17 mouse cellular contexts compared by ENCODE assay signal in the genomic region with DNA sequence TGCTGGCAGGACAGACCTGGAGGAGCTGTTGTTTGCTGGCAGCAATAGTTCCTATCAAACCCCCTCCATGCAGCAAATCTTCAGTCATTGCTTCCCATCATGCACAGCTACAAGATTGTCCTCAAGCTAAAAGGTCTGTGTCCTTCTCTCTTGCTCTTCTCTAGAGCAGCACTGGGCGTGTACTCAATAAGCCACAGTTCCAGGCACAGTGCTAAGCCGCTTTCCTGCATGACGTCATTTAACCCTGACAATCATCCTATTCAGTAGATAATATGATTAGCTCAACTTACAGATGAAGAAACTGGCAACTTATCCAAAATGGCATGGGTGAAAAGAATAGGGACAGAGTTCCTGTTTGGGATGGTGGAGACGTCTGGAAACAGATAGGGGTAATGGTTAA.
A peak's percentile ranks its signal among the peaks of the same experiment; 100 is the strongest.
DNase-seq lines count a peak whose midpoint lies in the region; ATAC-seq lines count a peak whose summit lies in the region.
"Had no signal": no experiment of that assay in that cellular context is flagged by ENCODE, and none has a peak within 500 bp of the region (broad histone marks: within the 10 kb centered on the region; RNA-seq: fewer than 3 reads in every experiment).

No protein-coding gene starts in this region.

- peaks cover 8% of the 10 kb centered on the region for H3K4me1 ChIP-seq in forebrain, embryonic 14.5 days (ENCODE audit: control insufficient read depth, insufficient read depth, low read length)
- peaks cover 12% of the 10 kb centered on the region; the same call in 1 of the 2 replicates for H3K4me1 ChIP-seq in forebrain, embryonic 10.5 days
- H3K4me1 ChIP-seq in hindbrain, embryonic 14.5 days (replicated peaks; ENCODE audit: control insufficient read depth, insufficient read depth, low read length): peaks cover 19% of the 10 kb centered on the region
- H3K4me1 ChIP-seq in neural tube, embryonic 14.5 days (ENCODE audit: control insufficient read depth, insufficient read depth, low read length): peaks cover 14% of the 10 kb centered on the region
- H3K4me1 ChIP-seq: limb, embryonic 10.5 days; liver, embryonic 13.5 days had no signal

- ATAC-seq in forebrain, embryonic 14.5 days: no peak
- ATAC-seq in hindbrain, embryonic 14.5 days (ENCODE audit: low FRiP score): no peak
- no peak for ATAC-seq in neural tube, embryonic 14.5 days (ENCODE audit: low read depth)
- ATAC-seq: lung, postnatal 0 days had no signal

- WGBS in forebrain, embryonic 14.5 days: 27% methylated on average over 4 of the region's 4 CpGs
- 41% methylated on average over 4 of the region's 4 CpGs for WGBS in forebrain, embryonic 10.5 days
- WGBS in hindbrain, embryonic 14.5 days: 61% methylated on average over 4 of the region's 4 CpGs
- WGBS in neural tube, embryonic 14.5 days: 55% methylated on average over 4 of the region's 4 CpGs

- H3K27ac ChIP-seq in forebrain, embryonic 14.5 days (ENCODE audit: low read depth, low read length): no peak overlapping the region
- H3K27ac ChIP-seq in forebrain, embryonic 10.5 days: no peak overlapping the region
- H3K27ac ChIP-seq in hindbrain, embryonic 14.5 days: peak overlapping the region; percentile 60; the same call in 1 of the 2 replicates
- peak overlapping the region; percentile 40; the same call in 1 of the 2 replicates for H3K27ac ChIP-seq in neural tube, embryonic 14.5 days (ENCODE audit: low read depth, low read length)
- H3K27ac ChIP-seq: limb, embryonic 10.5 days; liver, embryonic 13.5 days had no signal

- no peaks in the 10 kb centered on the region for H3K36me3 ChIP-seq in forebrain, embryonic 14.5 days (ENCODE audit: control insufficient read depth, insufficient read depth, low read length)
- H3K36me3 ChIP-seq in forebrain, embryonic 10.5 days (replicated peaks): no peaks in the 10 kb centered on the region
- H3K36me3 ChIP-seq in hindbrain, embryonic 14.5 days (replicated peaks; ENCODE audit: control insufficient read depth, insufficient read depth): no peaks in the 10 kb centered on the region
- H3K36me3 ChIP-seq in neural tube, embryonic 14.5 days (ENCODE audit: control insufficient read depth, insufficient read depth, low read length): no peaks in the 10 kb centered on the region
- H3K36me3 ChIP-seq: limb, embryonic 10.5 days; liver, embryonic 13.5 days had no signal

- H3K9me3 ChIP-seq in forebrain, embryonic 14.5 days (replicated peaks; ENCODE audit: control insufficient read depth, low read length): no peaks in the 10 kb centered on the region
- no peaks in the 10 kb centered on the region for H3K9me3 ChIP-seq in forebrain, embryonic 10.5 days
- no peaks in the 10 kb centered on the region for H3K9me3 ChIP-seq in hindbrain, embryonic 14.5 days (ENCODE audit: control insufficient read depth, low read length)
- no peaks in the 10 kb centered on the region for H3K9me3 ChIP-seq in neural tube, embryonic 14.5 days (ENCODE audit: control insufficient read depth, low read length)
- H3K9me3 ChIP-seq: limb, embryonic 10.5 days; liver, embryonic 13.5 days had no signal

- no peak overlapping the region for H3K4me3 ChIP-seq in forebrain, embryonic 14.5 days (ENCODE audit: low read depth, low read length)
- no peak overlapping the region for H3K4me3 ChIP-seq in forebrain, embryonic 10.5 days
- peak overlapping the region; percentile 39 for H3K4me3 ChIP-seq in hindbrain, embryonic 14.5 days (replicated peaks; ENCODE audit: low read length)
- H3K4me3 ChIP-seq in neural tube, embryonic 14.5 days (ENCODE audit: low read depth, low read length): peak overlapping the region; percentile 37
- H3K4me3 ChIP-seq: limb, embryonic 10.5 days; liver, embryonic 13.5 days had no signal

- H3K27me3 ChIP-seq in forebrain, embryonic 14.5 days (replicated peaks; ENCODE audit: control insufficient read depth, insufficient read depth, low read length): no peaks in the 10 kb centered on the region
- H3K27me3 ChIP-seq in forebrain, embryonic 10.5 days (ENCODE audit: poor library complexity, severe bottlenecking): peaks cover 28% of the 10 kb centered on the region
- H3K27me3 ChIP-seq in hindbrain, embryonic 14.5 days (ENCODE audit: control insufficient read depth, insufficient read depth, low read length): no peaks in the 10 kb centered on the region
- H3K27me3 ChIP-seq in neural tube, embryonic 14.5 days (ENCODE audit: control insufficient read depth, insufficient read depth, low read length): no peaks in the 10 kb centered on the region

- H3K9ac ChIP-seq in forebrain, embryonic 14.5 days (ENCODE audit: low read length): peak overlapping the region; percentile 6; the same call in 1 of the 2 replicates
- peak overlapping the region; percentile 72 for H3K9ac ChIP-seq in hindbrain, embryonic 14.5 days
- peak overlapping the region; percentile 60 for H3K9ac ChIP-seq in neural tube, embryonic 14.5 days (replicated peaks; ENCODE audit: low read depth, low read length)
- H3K9ac ChIP-seq: liver, embryonic 13.5 days had no signal

- peak overlapping the region; percentile 41 for H3K4me2 ChIP-seq in forebrain, embryonic 14.5 days (ENCODE audit: low read length)
- H3K4me2 ChIP-seq in hindbrain, embryonic 14.5 days (replicated peaks): peak overlapping the region; percentile 57
- peak overlapping the region; percentile 50 for H3K4me2 ChIP-seq in neural tube, embryonic 14.5 days (ENCODE audit: low read depth, low read length)
- H3K4me2 ChIP-seq: heart, embryonic 11.5 days; liver, embryonic 13.5 days had no signal

- DNase-seq in forebrain, embryonic 14.5 days (ENCODE audit: low spot score): no peak
- no peak for DNase-seq in forebrain, embryonic 10.5 days (ENCODE audit: extremely low spot score, low spot score)
- DNase-seq in 416B (ENCODE audit: low read depth): peak; percentile 30
- DNase-seq in hindbrain, embryonic 14.5 days (ENCODE audit: low spot score): peak; percentile 24
- no peak for DNase-seq in thymus, postnatal 0 days (ENCODE audit: low spot score)
- DNase-seq in thymus, postnatal 36 days: no peak
- DNase-seq in kidney, adult 9 months: no peak
- DNase-seq: adrenal gland, adult 8-10 months; B cell, adult 2 months; gastrocnemius, postnatal 36 days; liver, embryonic 13.5 days; right cerebral cortex, postnatal 4 days; thymus, postnatal 14 days had no signal

Comparison
In these comparisons a context has a peak if more than half of its experiments do, and no peak if none do; other contexts are left out.
1. DNase-seq: peak in 416B (single experiment) and hindbrain, embryonic 14.5 days (single experiment); none in forebrain, embryonic 14.5 days (single experiment), forebrain, embryonic 10.5 days (single experiment), thymus, postnatal 0 days (single experiment), thymus, postnatal 36 days (0 of 2) and kidney, adult 9 months (single experiment).
2. H3K27ac ChIP-seq: peak in hindbrain, embryonic 14.5 days (single experiment) and neural tube, embryonic 14.5 days (single experiment); none in forebrain, embryonic 14.5 days (single experiment) and forebrain, embryonic 10.5 days (single experiment).
3. H3K4me3 ChIP-seq: peak in hindbrain, embryonic 14.5 days (single experiment) and neural tube, embryonic 14.5 days (single experiment); none in forebrain, embryonic 14.5 days (single experiment) and forebrain, embryonic 10.5 days (single experiment).
4. H3K9ac ChIP-seq: peak in every context shown above with its lines; median percentile 72 in hindbrain, embryonic 14.5 days; 60 in neural tube, embryonic 14.5 days; 6 in forebrain, embryonic 14.5 days.
5. Peak in every context shown above with its lines, with median percentiles within 50 percentile points of each other: H3K4me2 ChIP-seq.